Mouse (Mus musculus): Measurements from ENCODE around the gene Tbc1d25.

DNA sequence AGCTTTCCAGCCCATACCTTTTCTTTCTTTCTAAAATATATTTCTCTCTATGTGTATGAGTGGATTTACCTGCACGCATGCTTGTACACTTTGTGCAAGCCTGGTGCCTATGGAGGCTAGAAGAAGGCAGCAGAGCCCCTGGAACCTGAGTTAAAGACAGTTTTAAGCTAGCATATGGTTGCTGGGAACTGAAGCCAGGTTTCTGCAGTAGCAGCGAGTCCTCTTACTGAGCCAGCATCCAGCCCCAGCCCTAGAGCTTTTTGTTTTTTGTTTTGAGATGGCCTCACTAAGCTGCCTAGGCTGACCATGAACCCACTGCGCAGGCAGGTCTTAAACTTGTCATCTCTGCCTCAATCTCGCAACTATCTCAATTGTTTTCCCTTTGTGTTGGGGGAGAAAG lies 11.5 kb downstream of the Tbc1d25 start:
- no peak for TF ChIP-seq CTCF (IDR thresholded peaks at IDR 0.05; ENCODE audit: low read depth)
- TF ChIP-seq EP300 (optimal IDR thresholded peaks at IDR 0.05), result no peak

Data from stomach, postnatal 0 days (tissue).